Mouse (Mus musculus) left cerebral cortex, adult 9 months (tissue): ENCODE data around the gene Atf6b.

Experiments
- DNase-seq, 2 experiments: peaks; one replicate each; pipeline ENCODE4 v3.0.0; 2022; ENCODE audit warnings: low spot score in 2 of 2

Gene Atf6b

DNA sequence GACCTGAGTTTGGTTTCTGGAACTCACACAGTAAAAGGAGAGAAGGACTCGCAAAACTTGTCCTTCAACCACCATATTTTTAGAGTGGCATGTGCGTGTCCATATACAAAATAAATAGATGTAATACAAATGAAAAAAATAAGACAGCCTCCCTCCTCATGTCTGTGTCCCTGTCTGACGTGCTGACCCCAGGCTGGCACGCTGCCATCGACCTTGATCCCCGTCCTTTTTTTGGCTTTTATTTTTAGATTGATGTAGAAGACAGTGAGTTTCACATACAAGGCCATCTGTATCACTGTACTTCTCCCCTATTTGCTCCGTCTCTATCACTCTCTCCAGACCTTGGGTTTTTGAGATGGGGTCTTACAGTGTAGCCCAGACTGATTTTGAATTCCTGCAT is 17.5 kb downstream of the Atf6b start:
- no peak for DNase-seq

DNA sequence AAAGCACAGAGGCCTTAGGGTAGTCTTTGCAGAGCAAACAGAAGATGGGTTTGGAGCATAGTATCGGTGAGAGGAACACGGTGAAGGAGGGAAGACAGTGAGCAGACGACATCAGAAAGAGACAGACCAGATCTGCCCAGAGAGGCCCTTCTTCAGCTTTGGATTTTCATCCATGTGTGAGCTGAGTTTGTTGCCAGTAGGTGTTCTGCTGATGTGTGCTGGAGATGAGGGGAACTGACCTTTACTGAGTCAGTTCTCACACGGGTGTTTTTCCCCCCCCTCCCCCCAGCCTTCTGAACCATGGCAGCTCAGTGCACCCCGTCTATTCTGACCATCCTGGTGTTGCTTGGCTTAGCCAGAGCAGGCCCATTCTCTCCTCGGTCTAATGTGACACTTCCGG is 23.3 kb downstream of the Atf6b start, which contains the start of gene Tnxb:
Gene Tnxb, plus strand, starts transcription at position 301 of the 400 bp plus-strand sequence.
- no peak for DNase-seq

DNA sequence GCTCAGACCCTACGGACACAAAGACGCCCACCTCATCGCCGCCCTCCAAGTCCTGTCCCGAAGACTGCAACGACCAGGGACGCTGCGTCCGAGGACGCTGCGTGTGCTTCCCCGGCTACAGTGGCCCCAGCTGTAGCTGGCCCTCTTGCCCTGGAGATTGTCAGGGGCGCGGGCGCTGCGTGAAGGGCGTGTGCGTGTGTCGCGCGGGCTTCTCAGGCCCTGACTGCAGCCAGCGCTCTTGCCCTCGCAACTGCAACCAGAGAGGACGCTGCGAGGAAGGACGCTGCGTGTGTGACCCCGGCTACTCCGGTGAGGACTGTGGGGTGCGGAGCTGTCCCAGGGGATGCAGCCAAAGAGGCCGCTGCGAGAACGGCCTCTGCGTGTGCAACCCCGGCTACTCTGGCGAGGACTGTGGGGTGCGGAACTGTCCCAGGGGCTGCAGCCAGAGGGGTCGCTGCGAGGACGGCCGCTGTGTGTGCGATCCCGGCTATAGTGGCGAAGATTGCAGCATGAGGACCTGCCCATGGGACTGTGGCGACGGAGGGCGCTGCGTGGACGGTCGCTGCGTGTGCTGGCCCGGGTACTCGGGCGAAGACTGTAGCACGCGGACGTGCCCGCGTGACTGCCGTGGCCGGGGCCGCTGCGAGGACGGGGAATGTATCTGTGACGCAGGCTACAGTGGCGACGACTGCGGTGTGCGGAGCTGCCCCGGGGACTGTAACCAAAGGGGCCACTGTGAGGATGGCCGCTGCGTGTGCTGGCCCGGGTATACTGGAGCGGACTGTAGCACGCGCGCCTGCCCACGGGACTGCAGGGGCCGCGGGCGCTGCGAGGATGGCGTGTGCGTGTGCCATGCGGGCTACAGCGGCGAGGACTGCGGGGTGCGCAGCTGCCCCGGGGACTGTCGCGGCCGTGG is 24.5 kb downstream of the Atf6b start:
- no peak for DNase-seq

DNA sequence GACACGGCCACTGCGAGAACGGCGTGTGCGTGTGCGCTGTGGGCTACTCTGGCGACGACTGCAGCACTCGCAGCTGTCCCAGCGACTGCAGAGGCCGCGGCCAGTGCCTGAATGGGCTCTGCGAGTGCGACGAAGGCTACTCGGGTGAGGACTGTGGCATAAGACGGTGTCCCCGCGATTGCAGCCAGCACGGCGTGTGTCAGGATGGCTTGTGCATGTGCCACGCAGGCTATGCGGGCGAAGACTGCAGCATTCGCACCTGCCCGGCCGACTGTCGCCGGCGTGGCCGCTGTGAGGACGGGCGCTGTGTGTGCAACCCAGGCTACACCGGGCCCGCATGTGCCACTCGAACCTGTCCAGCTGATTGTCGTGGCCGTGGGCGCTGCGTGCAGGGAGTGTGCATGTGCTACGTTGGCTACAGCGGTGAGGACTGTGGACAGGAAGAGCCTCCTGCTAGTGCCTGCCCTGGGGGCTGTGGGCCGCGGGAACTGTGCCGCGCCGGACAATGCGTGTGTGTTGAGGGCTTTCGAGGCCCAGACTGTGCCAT is 25.4 kb downstream of the Atf6b start:
- no peak for DNase-seq

DNA sequence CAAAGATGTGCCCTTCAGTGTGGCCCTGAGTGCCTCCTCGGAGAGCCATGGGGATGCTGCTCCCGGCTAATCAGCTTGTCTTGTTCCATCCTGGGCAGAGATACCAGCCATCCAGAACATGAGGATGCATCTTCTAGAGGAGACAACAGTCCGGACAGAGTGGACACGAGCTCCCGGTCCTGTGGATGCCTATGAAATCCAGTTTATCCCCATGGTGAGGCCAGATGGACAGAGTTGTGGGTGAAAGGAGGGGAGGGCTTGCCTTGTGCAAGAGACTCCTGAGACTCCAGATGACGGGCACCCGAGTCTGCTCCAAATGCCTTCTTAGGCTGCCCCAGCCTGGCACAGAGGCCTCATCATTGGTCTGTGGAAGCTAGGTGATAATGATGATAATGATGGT is 26.2 kb downstream of the Atf6b start:
- DNase-seq: no peak

DNA sequence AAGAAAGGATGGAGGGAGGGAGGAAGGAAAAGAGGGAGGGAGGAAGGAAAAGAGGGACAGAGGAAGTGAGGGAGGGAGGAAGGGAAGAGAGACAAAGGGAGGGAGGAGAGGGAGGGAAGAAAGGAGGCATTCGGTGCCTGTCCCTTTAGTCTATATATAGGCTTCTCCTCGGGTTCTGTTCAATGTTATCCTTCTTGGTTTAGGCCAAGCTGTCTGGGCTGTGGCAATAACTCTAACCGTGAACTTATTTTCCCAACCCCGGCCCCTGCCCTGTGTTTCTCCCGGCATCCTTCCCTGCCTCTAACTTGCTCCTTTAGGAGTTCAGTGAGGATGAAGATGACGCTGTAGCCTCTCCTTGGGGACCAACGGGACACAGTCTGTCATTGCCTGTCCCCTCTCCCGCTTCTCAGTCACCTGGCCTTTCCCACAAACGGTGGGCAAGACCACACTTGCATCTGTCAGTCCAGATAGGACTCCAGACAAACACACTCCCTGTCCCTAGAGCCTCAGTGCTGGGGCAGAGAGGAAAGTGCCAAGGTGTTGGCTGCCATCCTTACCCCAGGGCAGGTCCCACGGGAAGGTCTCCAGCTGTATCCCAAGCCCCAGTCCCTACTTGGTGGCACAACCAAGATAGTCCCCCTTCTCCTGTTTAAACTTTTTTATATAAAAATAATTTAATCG is 27.7 kb downstream of the Atf6b start:
- no peak for DNase-seq

DNA sequence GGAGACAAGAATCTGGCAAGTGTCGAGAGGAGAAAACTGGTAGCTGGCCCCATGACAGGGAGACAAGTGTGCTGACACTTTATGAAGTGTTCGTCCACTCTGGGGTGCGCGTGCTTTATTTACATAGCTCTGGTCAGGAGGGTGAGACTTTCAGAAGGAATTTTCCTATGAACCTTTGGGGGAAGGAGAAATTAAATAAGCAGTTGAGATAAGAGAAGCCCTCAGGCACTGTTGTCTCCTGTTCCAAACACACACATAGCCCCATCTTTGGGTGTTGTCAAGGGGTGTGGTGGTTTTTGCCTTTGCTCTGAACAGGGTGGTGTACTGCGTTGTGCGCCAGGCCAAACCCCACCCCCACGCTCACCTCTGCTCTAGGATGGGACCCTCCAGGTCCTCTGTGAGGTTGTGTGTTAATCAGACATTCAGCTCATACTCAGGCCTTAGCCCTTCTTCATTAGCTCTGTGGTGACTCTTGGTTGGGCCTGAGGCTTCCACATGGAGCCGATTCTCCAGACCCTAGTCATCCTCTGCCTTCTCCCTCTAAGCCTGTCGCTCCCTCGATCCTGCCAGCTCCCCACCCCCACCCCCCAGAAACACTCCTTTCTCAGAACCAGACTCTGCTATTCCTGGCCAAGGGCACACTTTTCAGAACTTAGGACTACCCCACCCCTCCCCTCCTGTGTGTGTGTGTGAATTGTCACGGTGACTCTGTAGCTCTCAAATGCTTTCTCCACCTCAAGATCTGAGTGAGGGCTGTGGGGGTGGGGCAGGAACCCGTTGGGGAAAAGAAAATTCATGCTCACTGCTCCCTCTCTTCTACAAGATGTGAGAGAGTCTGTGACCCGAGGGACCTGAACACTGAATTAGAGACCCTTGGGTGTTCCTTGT is 28.5 kb downstream of the Atf6b start:
- DNase-seq: no peak

DNA sequence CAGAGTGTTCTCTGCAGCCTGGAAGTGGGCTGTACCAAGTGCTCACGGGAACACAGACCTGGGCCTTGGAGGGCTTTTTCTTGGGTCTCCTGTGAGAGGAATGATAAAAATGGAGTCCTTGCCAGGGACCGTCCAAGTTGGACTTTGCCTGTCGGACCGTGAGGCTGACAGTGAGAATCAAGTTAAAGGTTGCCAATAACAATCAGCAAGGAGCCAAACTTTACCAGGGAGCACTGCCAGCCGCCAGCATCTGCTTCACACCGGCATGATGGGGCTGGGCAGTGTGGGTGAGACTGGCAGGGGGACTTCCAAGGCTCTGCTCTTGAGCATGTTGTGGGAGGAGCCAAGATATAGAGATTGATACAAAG is 29.1 kb downstream of the Atf6b start:
- no peak for DNase-seq

DNA sequence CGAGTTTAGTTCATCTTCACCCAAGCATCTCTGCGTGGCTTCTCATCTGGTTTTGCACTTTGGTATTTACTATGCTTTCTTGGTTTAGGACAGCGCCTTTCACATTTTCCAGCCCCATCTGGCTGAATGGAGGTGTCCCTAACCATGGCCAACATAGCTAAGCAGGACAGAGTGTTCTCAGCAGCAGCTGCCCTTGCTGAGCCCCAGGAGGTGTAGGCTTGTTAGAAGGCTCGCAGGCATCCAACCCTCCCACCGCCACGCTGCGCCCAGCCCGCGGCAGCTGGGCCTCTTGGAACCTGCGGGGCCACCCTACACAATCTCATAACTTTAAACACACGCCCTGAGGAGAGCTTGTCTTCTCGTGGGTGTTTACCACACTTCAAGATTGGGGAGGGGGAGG is 29.7 kb downstream of the Atf6b start:
- no peak for DNase-seq

DNA sequence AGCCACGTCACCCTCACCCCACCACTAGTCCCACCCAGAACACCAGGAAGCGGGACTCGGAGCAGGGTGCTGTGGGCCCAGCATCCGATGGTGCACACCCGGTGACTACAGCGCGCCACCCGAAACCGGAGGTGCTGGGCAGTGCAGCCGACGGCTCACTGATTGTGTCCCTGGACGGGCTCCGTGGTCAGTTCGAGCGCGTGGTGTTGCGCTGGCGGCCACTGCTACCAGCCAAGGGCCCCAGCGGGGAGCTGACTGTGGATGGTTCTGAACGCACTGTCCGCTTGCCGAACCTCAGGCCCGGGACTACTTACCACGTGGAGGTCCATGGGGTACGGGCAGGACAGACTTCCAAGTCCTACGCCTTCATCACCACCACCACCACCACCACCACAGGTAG is 33.2 kb downstream of the Atf6b start:
- no peak for DNase-seq

DNA sequence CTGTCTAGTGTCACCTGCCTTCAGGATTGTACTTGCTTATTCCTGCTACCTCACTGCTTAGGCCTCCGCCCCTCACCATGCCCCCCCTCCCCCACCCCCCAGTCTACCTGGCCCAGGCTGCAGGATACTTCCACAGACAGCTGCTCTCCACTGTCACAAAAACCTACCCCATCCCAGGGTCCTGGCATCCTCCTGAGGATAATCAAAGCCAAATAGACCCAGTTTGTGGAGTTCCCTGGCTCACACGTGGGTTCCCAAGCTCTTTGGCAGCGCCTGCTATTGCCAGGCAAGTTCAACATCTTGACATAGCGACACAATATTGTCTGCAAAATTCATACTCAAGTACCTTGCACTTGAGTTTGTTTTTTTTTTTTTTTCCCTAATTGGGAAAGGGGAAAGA is 33.7 kb downstream of the Atf6b start:
- no peak for DNase-seq

DNA sequence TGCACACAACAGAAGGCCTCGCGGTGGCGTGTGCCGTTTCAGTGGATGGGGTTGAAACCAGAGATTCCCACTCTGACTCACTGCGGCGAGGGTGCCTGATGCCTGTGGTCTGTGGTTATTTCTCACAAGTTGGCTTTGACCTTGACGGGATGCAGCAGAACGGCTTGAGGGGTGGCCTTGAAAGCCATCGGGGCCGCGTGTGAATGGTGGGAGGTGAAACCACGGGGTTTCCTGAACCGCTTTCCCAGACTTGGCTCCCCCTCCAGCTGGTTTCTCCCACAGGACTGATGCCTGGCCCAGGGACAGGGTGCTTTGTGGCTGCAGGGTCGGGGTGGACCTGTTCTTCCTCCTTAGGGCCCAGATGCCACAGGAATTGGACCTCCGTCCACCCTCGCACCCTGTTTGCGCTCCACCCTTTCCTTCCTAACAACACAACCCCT is 34.2 kb downstream of the Atf6b start:
- no peak for DNase-seq

DNA sequence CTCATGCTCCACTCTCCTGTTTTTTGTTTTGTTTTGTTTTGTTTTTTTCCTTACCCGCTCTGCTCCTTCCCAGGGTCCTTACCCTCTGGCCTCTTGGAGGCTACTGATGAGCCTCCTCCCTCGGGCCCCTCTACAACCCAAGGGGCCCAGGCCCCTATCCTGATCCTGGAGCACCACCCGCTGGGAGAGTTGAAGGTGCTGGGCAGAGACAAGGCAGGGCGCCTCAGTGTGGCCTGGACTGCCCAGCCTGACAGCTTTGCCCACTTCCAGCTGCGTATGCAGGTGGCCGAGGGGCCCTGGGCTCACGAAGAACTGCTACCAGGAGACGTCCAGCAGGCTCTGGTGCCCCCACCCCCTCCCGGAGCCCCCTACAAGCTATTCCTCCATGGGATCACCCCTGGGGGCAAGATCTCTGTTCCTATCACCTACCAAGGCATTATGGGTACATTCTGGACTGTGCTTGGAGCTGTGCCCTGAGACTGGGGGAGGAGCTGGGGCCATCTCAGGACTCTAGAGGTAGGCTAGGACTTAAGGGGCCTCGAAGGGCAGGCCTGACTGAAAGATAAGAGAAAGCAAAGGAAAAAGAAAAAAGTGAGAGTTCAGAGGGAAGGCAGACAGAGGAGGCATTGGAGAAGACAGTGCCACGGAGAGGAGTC is 35.1 kb downstream of the Atf6b start:
- no peak for DNase-seq

DNA sequence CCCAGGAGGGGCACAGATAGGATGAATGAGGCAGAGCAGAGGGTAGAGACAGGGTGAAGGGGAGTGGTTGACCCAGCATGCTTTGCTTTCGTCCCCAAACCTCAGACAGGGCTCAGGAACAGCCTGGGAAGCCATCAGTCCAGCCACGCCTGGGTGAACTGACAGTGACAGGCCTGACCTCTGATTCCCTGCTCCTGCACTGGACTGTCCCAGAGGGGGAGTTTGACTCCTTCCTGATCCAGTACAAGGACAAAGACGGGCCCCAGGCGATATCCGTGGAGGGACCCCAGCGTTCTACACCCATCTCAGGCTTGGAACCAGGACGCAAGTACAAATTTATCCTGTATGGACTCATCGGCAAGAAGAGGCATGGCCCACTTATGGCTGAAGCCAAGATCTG is 36.2 kb downstream of the Atf6b start:
- no peak for DNase-seq

DNA sequence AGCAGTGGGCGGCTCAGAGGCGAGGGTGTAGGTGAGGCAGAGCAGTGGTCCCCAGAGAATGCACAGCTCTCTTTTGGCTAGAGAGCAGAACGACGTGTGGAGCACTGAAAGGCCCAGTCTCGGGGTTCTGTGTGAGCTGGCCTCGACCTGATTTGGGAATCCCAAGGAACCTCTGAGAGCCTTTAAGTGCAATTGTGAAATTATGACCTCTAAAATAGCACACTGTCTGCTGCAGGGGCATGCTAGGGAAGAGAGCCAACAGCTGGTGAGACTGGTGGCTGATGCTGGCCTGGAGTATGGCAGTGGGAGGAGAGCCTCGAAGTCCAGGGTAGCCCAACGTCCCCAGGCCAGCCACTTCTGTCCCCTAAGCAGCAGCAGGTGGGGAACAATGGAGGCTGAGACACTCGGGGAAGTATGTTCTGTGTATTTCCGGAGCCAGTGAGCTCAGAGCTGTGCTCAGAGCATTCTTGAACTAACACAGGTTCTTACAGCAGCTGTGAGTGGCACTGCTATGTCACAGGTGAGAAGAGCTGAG is 36.8 kb downstream of the Atf6b start:
- no peak for DNase-seq

DNA sequence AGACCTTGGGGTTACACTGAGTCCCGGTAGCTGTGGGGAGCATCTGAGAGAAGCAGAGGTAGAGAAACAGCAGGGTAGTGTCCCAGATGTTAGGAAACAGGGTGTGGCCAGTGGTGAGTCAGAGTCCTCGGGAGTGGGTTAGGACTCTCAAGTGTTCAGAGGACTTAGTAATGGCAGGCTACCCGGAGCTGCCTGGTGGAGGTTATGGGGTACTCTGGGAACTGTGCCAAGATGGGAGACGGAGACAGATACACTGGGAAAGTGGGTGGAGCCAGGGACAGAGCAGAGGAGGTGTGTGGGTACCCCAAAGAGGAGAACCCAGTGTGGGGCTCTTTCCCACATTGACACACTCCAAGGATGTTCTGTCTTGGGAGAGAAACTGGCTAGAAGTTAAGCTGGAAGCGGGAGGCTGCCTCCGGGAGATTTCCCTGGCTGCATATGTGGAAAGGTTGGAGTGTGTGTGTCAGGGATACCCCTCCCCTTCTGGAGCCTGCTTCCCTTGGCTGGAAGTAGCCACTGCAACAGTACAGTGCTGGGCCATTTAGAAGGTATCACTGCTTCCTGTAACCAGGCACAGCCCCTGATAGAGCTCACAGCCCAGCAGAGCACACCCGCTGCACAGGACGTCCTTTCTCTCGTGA is 37.4 kb downstream of the Atf6b start:
- no peak for DNase-seq

DNA sequence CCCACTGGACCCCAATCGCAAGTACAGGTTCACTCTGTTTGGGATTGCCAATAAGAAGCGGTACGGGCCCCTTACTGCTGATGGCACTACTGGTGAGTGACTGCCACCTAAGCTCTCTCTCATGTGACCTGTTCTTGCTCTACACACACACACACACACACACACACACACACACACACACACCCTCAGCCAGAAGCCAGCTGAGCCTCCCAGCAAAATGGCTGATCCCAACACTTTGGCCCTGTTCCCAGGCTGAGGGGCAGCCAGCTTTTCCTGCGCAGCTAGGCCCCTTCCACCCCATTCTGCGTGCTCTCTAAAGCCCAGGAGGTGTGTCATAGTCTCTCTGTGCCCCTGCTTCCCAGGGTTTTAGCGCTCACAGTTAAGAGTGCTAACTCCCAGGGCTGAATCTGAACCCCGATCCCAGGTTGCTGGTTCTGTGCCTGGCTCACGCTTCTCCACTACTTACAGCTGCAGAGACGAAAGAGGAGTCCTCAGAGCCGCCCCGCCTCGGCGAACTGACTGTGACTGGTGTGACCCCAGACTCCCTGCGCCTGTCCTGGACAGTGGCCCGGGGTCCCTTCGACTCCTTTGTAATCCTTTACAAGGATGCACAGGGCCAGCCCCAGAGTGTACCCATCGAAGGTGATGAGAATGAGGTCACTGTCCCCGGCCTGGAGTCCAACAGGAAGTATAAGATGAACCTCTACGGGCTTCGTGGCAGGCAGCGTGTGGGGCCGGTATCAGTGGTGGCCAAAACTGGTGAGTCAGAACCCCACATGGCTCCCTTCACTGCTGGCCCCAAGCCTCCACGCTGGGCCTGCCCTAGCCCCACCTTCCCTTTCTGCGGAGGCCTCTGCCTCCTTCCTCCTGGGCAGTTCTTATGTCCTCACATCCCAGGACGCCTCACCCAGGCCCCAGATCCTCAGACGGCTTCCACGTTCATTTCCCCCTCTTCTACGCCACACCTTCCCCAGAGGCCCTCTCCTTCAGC is 38.5 kb downstream of the Atf6b start:
- no peak for DNase-seq

DNA sequence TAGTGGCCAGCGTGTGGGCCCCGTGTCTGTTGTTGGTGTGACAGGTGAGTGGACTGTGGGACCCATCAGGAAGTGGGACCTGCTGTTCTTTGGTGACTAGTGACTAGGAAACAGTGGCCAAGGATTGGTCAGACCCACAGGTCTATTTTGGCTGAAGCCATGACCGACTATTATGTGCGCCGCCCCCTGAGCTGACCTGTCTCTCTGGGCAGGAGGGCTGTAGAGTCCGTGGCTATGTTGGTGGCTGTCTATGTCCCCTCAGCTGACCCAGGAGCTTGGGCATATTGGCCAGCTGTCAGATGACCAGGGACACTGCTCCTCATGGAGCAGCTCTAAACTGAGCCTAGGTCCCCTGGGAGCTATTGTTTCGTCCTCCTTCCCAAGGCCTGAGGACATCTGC is 41.9 kb downstream of the Atf6b start:
- no peak for DNase-seq

DNA sequence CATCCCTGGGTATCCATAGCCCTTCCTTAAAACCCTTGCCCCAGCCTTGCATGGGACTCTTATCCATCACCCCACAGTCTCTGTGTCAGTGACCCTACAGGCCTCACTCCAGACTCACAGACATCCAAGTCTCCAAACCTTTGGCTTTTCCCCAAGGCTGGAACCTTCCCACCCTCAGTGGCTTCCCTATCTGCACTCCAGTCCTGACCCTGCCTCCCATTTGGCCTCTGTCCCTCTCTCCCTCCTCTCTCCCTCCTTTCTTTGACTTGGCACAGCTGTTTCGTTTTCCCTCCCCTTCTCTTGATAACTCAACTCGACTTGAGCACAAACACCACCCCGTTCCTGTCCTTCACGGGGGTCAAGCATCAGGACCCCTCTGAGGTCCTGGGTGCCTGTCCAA is 43.5 kb downstream of the Atf6b start:
- no peak for DNase-seq
